In the genomic region with DNA sequence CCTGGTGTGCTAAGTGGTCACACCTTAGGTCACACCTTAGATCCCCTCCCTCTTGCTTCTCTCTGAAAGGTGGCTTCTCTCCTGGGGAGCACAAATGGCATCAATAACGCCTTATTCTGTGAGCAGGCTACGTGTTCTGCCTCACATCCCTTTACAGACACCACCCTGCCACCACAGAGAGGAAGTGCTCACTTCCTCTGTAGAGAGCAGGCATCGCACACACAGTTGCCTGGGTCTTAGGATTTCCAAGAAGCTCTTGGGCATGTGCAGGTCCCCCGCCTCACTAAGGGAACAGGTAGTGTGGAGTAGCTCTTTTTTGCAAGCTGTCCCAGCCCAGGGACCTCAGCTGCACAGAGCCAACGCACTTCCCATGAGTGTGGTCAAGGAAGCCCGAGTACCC, we compare ENCODE assay signal across 9 mouse cellular contexts. TPM values are rescaled to one million over a fixed set of nuclear protein-coding genes. Genes with fewer than 3 reads are reported as not detected.
DNase-seq lines count a peak whose midpoint lies in the region; ATAC-seq and TF ChIP-seq lines count a peak whose summit lies in the region.
"Had no signal": no experiment of that assay in that cellular context is flagged by ENCODE, and none has a peak within 500 bp of the region (broad histone marks: within the 10 kb centered on the region; RNA-seq: fewer than 3 reads in every experiment).

No protein-coding gene starts in this region.

- TF ChIP-seq CTCF in stomach, postnatal 0 days (IDR thresholded peaks at IDR 0.05; ENCODE audit: low read depth), result no peak

- peaks cover 12% of the 10 kb centered on the region for H3K4me1 ChIP-seq in stomach, embryonic 16.5 days (ENCODE audit: control insufficient read depth, insufficient read depth, low read length)
- H3K4me1 ChIP-seq in stomach, postnatal 0 days (replicated peaks; ENCODE audit: control insufficient read depth, insufficient read depth), result peaks cover 4% of the 10 kb centered on the region; the same call in 1 of the 2 replicates

- H3K36me3 ChIP-seq in stomach, embryonic 16.5 days (ENCODE audit: control insufficient read depth, insufficient read depth, low read length), result peaks cover 11% of the 10 kb centered on the region
- peaks cover 13% of the 10 kb centered on the region for H3K36me3 ChIP-seq in stomach, postnatal 0 days (ENCODE audit: control insufficient read depth, insufficient read depth, low read length)

- H3K4me2 ChIP-seq in stomach, embryonic 16.5 days (ENCODE audit: low read depth, low read length), result no peak overlapping the region
- no peak overlapping the region for H3K4me2 ChIP-seq in stomach, postnatal 0 days (replicated peaks; ENCODE audit: low read depth)

- no peak overlapping the region for H3K9ac ChIP-seq in stomach, embryonic 16.5 days (ENCODE audit: low read length)
- no peak overlapping the region for H3K9ac ChIP-seq in stomach, postnatal 0 days (ENCODE audit: low read length)

- 68% methylated on average over 6 of the region's 6 CpGs for WGBS in stomach, embryonic 16.5 days
- 56% methylated on average over 6 of the region's 6 CpGs for WGBS in stomach, postnatal 0 days

- TF ChIP-seq EP300 in stomach, postnatal 0 days (optimal IDR thresholded peaks at IDR 0.05), result no peak

- H3K9me3 ChIP-seq in stomach, embryonic 16.5 days (replicated peaks; ENCODE audit: control insufficient read depth, low read length), result no peaks in the 10 kb centered on the region
- H3K9me3 ChIP-seq in stomach, postnatal 0 days (ENCODE audit: control insufficient read depth, low read length), result no peaks in the 10 kb centered on the region

- H3K27ac ChIP-seq in stomach, embryonic 16.5 days (ENCODE audit: low read length), result peak overlapping the region; percentile 1; the same call in 1 of the 2 replicates
- H3K27ac ChIP-seq in stomach, postnatal 0 days (replicated peaks), result no peak overlapping the region

- H3K4me3 ChIP-seq in stomach, embryonic 16.5 days (replicated peaks; ENCODE audit: low read length), result no peak overlapping the region
- no peak overlapping the region for H3K4me3 ChIP-seq in stomach, postnatal 0 days (ENCODE audit: low read depth, low read length)

- ATAC-seq in stomach, embryonic 16.5 days (ENCODE audit: insufficient read depth, low FRiP score), result no peak
- ATAC-seq in stomach, postnatal 0 days (ENCODE audit: low FRiP score, low TSS enrichment), result no peak
- ATAC-seq in inflammation-experienced regulatory T-cells, adult 6 months, result peak; percentile 87
- peak; percentile 47; the same call in 1 of the 2 replicates for ATAC-seq in megakaryocyte-erythroid progenitor cell, adult 5-6 weeks (replicated peaks; ENCODE audit: low FRiP score, low TSS enrichment, poor library complexity, severe bottlenecking)
- no peak for ATAC-seq in cerebellum, adult (ENCODE audit: insufficient number of reproducible peaks, low FRiP score, low TSS enrichment)

- DNase-seq in stomach, postnatal 0 days (ENCODE audit: low spot score), result no peak
- DNase-seq in thymus, postnatal 4 days, result peak; percentile 61
- DNase-seq in urinary bladder, adult 2 months (ENCODE audit: low spot score), result no peak
- no peak for DNase-seq in adrenal gland, postnatal 25 days
- DNase-seq: gastrocnemius, postnatal 14 days had no signal

- H3K27me3 ChIP-seq in stomach, embryonic 16.5 days (ENCODE audit: control insufficient read depth, insufficient read depth, low read length), result no peaks in the 10 kb centered on the region
- H3K27me3 ChIP-seq in stomach, postnatal 0 days (ENCODE audit: control insufficient read depth, insufficient read depth, low read length), result no peaks in the 10 kb centered on the region

RNA-seq across cellular contexts. Expression of a gene that starts 18.7 kb away (rescaled TPM):
- polyA plus RNA-seq in stomach, embryonic 16.5 days (2015; fragmentation: Nextera tagmentation; extraction: Ambion mirVana), result 142 and 155 TPM in 2 replicates
- polyA plus RNA-seq in stomach, postnatal 0 days (2015; fragmentation: Nextera tagmentation; extraction: Ambion mirVana), result 36.9 and 39.8 TPM in 2 replicates
- polyA plus RNA-seq in inflammation-experienced regulatory T-cells, adult 6 months (2017; shearing (Covaris generic)), result 10 to 100 TPM; 29.4 to 37.6 (median 36.4) TPM
- total RNA-seq in megakaryocyte-erythroid progenitor cell, adult 5-6 weeks (2014; fragmentation: Nextera tagmentation), result 0.98 and 2.6 TPM in 2 replicates
- 2.1 and 5.0 TPM in 2 replicates for total RNA-seq in megakaryocyte-erythroid progenitor cell, adult 5-6 weeks (2017)
- 36.2 and 38.7 TPM in 2 replicates for polyA plus RNA-seq in urinary bladder, adult 2 months (2012; rRNA removed)
- total RNA-seq in adrenal gland, postnatal 25 days (2021), result 19.7 and 21.6 TPM in 2 replicates

RNA-seq across cellular contexts. Expression of a gene that starts 46.8 kb away (rescaled TPM):
- 4.9 and 5.5 TPM in 2 replicates for polyA plus RNA-seq in stomach, embryonic 16.5 days (2015; fragmentation: Nextera tagmentation; extraction: Ambion mirVana)
- polyA plus RNA-seq in stomach, postnatal 0 days (2015; fragmentation: Nextera tagmentation; extraction: Ambion mirVana), result 3.7 and 4.1 TPM in 2 replicates
- 1 to 10 TPM; 4.2 to 5.4 (median 4.4) TPM for polyA plus RNA-seq in inflammation-experienced regulatory T-cells, adult 6 months (2017; shearing (Covaris generic))
- total RNA-seq in megakaryocyte-erythroid progenitor cell, adult 5-6 weeks (2014; fragmentation: Nextera tagmentation), result 44.4 and 47.3 TPM in 2 replicates
- total RNA-seq in megakaryocyte-erythroid progenitor cell, adult 5-6 weeks (2017), result 6.5 and 8.1 TPM in 2 replicates
- polyA plus RNA-seq in urinary bladder, adult 2 months (2012; rRNA removed), result 8.9 and 9.7 TPM in 2 replicates
- total RNA-seq in adrenal gland, postnatal 25 days (2021), result 15.3 and 16.6 TPM in 2 replicates

Comparison
In these comparisons a context has a peak if more than half of its experiments do, and no peak if none do; other contexts are left out.
1. ATAC-seq: peak in inflammation-experienced regulatory T-cells, adult 6 months (single experiment) and megakaryocyte-erythroid progenitor cell, adult 5-6 weeks (single experiment); none in stomach, embryonic 16.5 days (single experiment), stomach, postnatal 0 days (single experiment) and cerebellum, adult (single experiment).